Mouse (Mus musculus) embryonic facial prominence, embryonic 14.5 days (tissue): ENCODE measurements at regions not wholly inside any gene's neighbourhood (a gene's known extent, or its start where the extent isn't known, plus 50 kb on each side); places are given as distances from the start of the nearest gene placed in this dataset.
"Not testable (repeated sequence)": the region's sequence is repeated elsewhere in the genome, so short reads cannot be mapped to it uniquely, and the experiment has no call there.

Source experiments
- ATAC-seq: fragments of 200-750 bp; cut with Nextera tagmentation; 2 replicates; pipeline ENCODE4 v1.8.0; 2017; ENCODE audit warnings: low read depth, moderate number of reproducible peaks, moderate TSS enrichment
- DNase-seq: peaks from one replicate; pipeline ENCODE4 v3.0.0-alpha.2; 2015; ENCODE audit warnings: low spot score
- H3K27ac ChIP-seq: fragments of 300-500 bp; sonication (generic); replicated peaks from 2 replicates; pipeline ENCODE4 v1.5.1; 2014; ENCODE audit warnings: low read depth, mild to moderate bottlenecking, low read length, moderate library complexity
- H3K27me3 ChIP-seq: fragments of 300-500 bp; sonication (generic); replicated peaks from 2 replicates; pipeline ENCODE4 v1.6.1; 2014; ENCODE audit warnings: low read length; ENCODE audit not compliant: control insufficient read depth, insufficient read depth
- H3K36me3 ChIP-seq: fragments of 300-500 bp; sonication (generic); 2 replicates; pipeline ENCODE4 v1.6.1; 2014; ENCODE audit warnings: low read length, mixed read lengths; ENCODE audit not compliant: control insufficient read depth, insufficient read depth
- H3K4me1 ChIP-seq: fragments of 300-500 bp; sonication (generic); 2 replicates; pipeline ENCODE4 v1.6.1; 2014; ENCODE audit warnings: antibody characterized with exemption, low read length; ENCODE audit not compliant: control insufficient read depth, insufficient read depth
- H3K4me2 ChIP-seq: fragments of 300-500 bp; sonication (generic); 2 replicates; pipeline ENCODE4 v1.6.1; 2014; ENCODE audit warnings: low read depth, mild to moderate bottlenecking, low read length, moderate library complexity, mixed read lengths
- H3K4me3 ChIP-seq: fragments of 300-500 bp; sonication (generic); 2 replicates; pipeline ENCODE4 v1.5.1; 2014; ENCODE audit warnings: low read depth, mild to moderate bottlenecking, low read length
- H3K9ac ChIP-seq: fragments of 300-500 bp; sonication (generic); 2 replicates; pipeline ENCODE4 v1.6.1; 2014; ENCODE audit warnings: low read depth, mild to moderate bottlenecking, low read length, moderate library complexity, mixed read lengths
- H3K9me3 ChIP-seq: fragments of 300-500 bp; sonication (generic); 2 replicates; pipeline ENCODE4 v1.6.1; 2016; ENCODE audit warnings: low read length; ENCODE audit not compliant: control insufficient read depth
- WGBS: fragments of 180-500 bp; shearing (Covaris S2); extraction: QIAGEN DNeasy Blood & Tissue Kit; methylation state at CpG from one replicate; pipeline ENCODE4 v1.1.7; 2014; 5-methylcytosine and 5-hydroxymethylcytosine counted together

- Histone ChIP-seq H3K4me2 (no peak overlapping the region), H3K27me3 (no peaks in the 10 kb centered on the region), H3K36me3 (no peaks in the 10 kb centered on the region), H3K9ac (no peak overlapping the region), H3K27ac (no peak overlapping the region), H3K9me3 (no peaks in the 10 kb centered on the region), H3K4me3 (no peak overlapping the region), H3K4me1 (no peaks in the 10 kb centered on the region)
- DNase-seq, result peak; percentile 32
- 50% methylated on average over 6 of the region's 6 CpGs for WGBS
- ATAC-seq, result no peak
Measured at GRCm38 (mm10) chr4:10670846-10671428, 203.4 kb upstream of the 2610301B20Rik start.

GRCm38 (mm10) chr4:10691086-10691485, 183.2 kb upstream of the 2610301B20Rik start:
- Histone ChIP-seq H3K4me1 (no peaks in the 10 kb centered on the region; the same call in 1 of the 2 replicates), H3K9ac (no peak overlapping the region), H3K4me3 (no peak overlapping the region), H3K4me2 (no peak overlapping the region), H3K27me3 (no peaks in the 10 kb centered on the region), H3K27ac (no peak overlapping the region; the same call in 1 of the 2 replicates), H3K36me3 (no peaks in the 10 kb centered on the region), H3K9me3 (no peaks in the 10 kb centered on the region)
- peak; percentile 53 for DNase-seq
- ATAC-seq, result no peak
- 34% methylated on average over 9 of the region's 9 CpGs for WGBS

GRCm38 (mm10) chr4:10692860-10693259, 181.4 kb upstream of the 2610301B20Rik start:
- no peaks in the 10 kb centered on the region for H3K36me3 ChIP-seq
- no peak overlapping the region for H3K4me2 ChIP-seq
- no peaks in the 10 kb centered on the region; the same call in 1 of the 2 replicates for H3K4me1 ChIP-seq
- H3K27me3 ChIP-seq, result no peaks in the 10 kb centered on the region
- no peak overlapping the region for H3K4me3 ChIP-seq
- no peak overlapping the region for H3K9ac ChIP-seq
- DNase-seq (no peak), ATAC-seq (no peak)
- 79% methylated on average over 2 of the region's 2 CpGs for WGBS
- no peaks in the 10 kb centered on the region for H3K9me3 ChIP-seq
- no peak overlapping the region for H3K27ac ChIP-seq

GRCm38 (mm10) chr4:10693446-10694105, 180.7 kb upstream of the 2610301B20Rik start:
- ATAC-seq, result no peak
- H3K36me3 ChIP-seq, result no peaks in the 10 kb centered on the region
- H3K9me3 ChIP-seq, result no peaks in the 10 kb centered on the region
- DNase-seq, result no peak
- H3K27ac ChIP-seq, result no peak overlapping the region
- no peaks in the 10 kb centered on the region for H3K27me3 ChIP-seq
- no peaks in the 10 kb centered on the region; the same call in 1 of the 2 replicates for H3K4me1 ChIP-seq
- WGBS, result 44% methylated on average over 5 of the region's 15 CpGs
- peak overlapping the region; percentile 8; the same call in 1 of the 2 replicates for H3K4me3 ChIP-seq
- no peak overlapping the region for H3K9ac ChIP-seq
- peak overlapping the region; percentile 34; the same call in 1 of the 2 replicates for H3K4me2 ChIP-seq

- peak overlapping the region; percentile 34; the same call in 1 of the 2 replicates for H3K4me2 ChIP-seq
- not testable (repeated sequence) for H3K36me3 ChIP-seq, H3K9ac ChIP-seq, H3K27me3 ChIP-seq, H3K4me1 ChIP-seq, H3K27ac ChIP-seq, DNase-seq, H3K9me3 ChIP-seq, ATAC-seq
- H3K4me3 ChIP-seq, result peak overlapping the region; percentile 8; the same call in 1 of the 2 replicates
- WGBS, result 66% methylated on average over 4 of the region's 21 CpGs
Measured at GRCm38 (mm10) chr4:10694106-10694748, 180.1 kb upstream of the 2610301B20Rik start.

- H3K4me1 ChIP-seq, result no peaks in the 10 kb centered on the region
- H3K4me3 ChIP-seq, result no peak overlapping the region
- H3K9me3 ChIP-seq, result no peaks in the 10 kb centered on the region
- no peak for ATAC-seq
- no peak overlapping the region for H3K4me2 ChIP-seq
- no peaks in the 10 kb centered on the region for H3K27me3 ChIP-seq
- H3K9ac ChIP-seq, result no peak overlapping the region
- H3K27ac ChIP-seq, result no peak overlapping the region
- DNase-seq, result peak; percentile 53
- 86% methylated on average over 1 of the region's 1 CpGs for WGBS
- H3K36me3 ChIP-seq, result no peaks in the 10 kb centered on the region
Measured at GRCm38 (mm10) chr4:10697225-10697836, 177.0 kb upstream of the 2610301B20Rik start.

- Histone ChIP-seq H3K36me3 (no peaks in the 10 kb centered on the region), H3K4me3 (no peak overlapping the region), H3K27me3 (no peaks in the 10 kb centered on the region), H3K4me2 (no peak overlapping the region), H3K9ac (no peak overlapping the region), H3K9me3 (no peaks in the 10 kb centered on the region), H3K4me1 (no peaks in the 10 kb centered on the region), H3K27ac (no peak overlapping the region)
- DNase-seq, result no peak
- no peak for ATAC-seq
- WGBS, result 72% methylated on average over 3 of the region's 3 CpGs
Measured at GRCm38 (mm10) chr4:10698637-10699036, 175.7 kb upstream of the 2610301B20Rik start.

- Histone ChIP-seq H3K4me3 (no peak overlapping the region), H3K9ac (no peak overlapping the region)
- no peak for ATAC-seq
Measured at GRCm38 (mm10) chr4:10701479-10701878, 172.8 kb upstream of the 2610301B20Rik start.

More at GRCm38 (mm10) chr4:10701479-10701878, 172.8 kb upstream of the 2610301B20Rik start:
- no peaks in the 10 kb centered on the region for H3K9me3 ChIP-seq
- no peak overlapping the region for H3K4me2 ChIP-seq
- WGBS, result 55% methylated on average over 10 of the region's 10 CpGs
- peak; percentile 82 for DNase-seq
- no peaks in the 10 kb centered on the region for H3K36me3 ChIP-seq
- peak overlapping the region; percentile 63; the same call in 1 of the 2 replicates for H3K27ac ChIP-seq
- no peaks in the 10 kb centered on the region for H3K27me3 ChIP-seq
- no peaks in the 10 kb centered on the region for H3K4me1 ChIP-seq
